Mouse (Mus musculus) T-helper 17 cell (primary cell): ENCODE data around the gene Bmp6.

Source experiments
- in situ Hi-C, 2 experiments: fragments of 300-600 bp; cut with MboI, MseI; formaldehyde crosslinking; loops; 1 replicate in 1 of 2; 2 replicates in 1 of 2; pipeline ENCODE4 v1.15.1; 2025; ENCODE audit warnings: high pct_unique_total_duplicates in 2 of 2

Bmp6 gene

DNA sequence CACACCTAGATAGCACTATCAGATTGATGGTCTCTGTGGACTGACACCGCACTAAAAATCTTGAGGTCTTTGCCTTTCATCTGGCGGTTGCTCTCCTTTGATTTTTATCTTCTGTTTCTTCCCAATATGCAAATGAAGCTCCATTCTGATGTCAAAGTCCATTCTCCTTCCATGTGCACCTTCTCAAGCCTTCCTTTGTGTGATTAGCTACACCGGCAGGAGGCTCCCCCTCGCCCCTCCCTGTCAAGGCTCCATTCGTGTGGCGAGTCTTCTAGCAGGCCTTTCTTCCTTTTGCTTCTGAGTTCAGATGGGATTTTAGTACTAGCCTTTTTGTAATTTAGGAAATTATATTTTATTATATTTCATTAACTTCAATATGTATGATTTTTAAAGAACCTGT is 80.4 kb downstream of the Bmp6 start:
- in situ Hi-C loops: no loop called here

DNA sequence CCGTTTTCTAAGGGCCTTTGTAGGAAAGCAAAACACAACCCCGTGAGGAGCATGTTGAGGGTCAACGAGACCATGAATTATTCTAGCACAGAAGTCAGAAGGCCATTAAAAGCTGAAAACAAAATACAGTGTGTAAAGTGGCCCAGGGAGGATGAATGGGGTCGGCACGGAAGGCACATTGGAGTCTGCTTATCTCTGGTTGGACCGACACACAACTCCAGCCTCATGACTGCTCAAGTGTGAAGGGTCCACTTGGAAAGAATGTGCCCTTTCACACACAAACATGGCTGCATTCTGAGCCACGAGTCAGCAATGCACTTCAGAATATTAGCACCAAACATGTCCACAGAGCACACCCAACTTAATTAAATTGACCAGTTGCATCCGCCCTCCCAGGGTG is 84.8 kb downstream of the Bmp6 start:
- in situ Hi-C loops: loop anchor here in 1 of 2 experiments (10.0 kb wide), 1 partner anchor 1525 kb away; no protein-coding TSS in a partner anchor

- in situ Hi-C loops: loop anchor here in 1 of 2 experiments (10.0 kb wide), 1 partner anchor 1525 kb away; no protein-coding TSS in a partner anchor
Measured at GRCm38 (mm10) chr13:38430075-38430474, 85.2 kb downstream of the Bmp6 start.

DNA sequence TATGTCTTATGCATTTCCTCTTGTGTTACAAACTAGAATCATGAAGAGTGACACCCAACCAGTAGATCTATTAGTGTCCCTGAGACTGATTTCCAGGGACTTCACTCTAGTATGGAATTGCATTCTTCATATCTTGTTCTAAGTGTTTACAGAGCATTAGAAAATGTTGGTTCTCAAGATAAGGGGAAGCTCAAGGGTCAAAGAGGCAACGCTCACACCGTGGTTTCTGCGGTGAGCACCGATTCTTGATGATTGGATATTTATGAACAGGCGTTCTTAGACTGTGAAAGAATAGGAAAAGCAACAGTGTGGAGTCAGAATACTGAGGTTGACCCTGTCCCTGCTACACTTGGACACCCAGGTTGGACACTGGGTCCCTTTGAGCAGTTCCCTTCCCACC is 89.9 kb downstream of the Bmp6 start:
- in situ Hi-C loops: loop anchor here in 1 of 2 experiments (10.0 kb wide), 1 partner anchor 1530 kb away; no protein-coding TSS in a partner anchor

DNA sequence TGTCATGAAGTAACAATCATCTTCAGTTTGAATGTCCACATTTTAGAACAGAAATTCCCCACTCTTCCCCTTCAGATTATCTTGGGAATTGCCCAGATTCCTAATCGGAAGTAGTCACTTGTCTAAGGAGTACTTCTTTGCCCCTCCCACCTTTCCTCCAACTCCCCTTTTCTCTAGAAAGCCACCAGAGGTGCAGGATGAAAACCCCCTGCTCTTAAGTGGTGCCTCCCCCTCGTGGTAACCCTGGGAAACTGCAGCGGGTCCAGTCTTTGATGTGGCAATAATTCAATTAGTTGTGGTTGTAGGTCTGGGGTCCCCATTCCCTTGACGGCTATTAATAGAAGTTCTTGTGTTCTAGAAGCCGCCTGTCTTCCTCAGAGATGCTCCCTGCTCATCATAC is 93.0 kb downstream of the Bmp6 start:
- in situ Hi-C loops: loop anchor here in 1 of 2 experiments (10.0 kb wide), 1 partner anchor 1533 kb away; no protein-coding TSS in a partner anchor

GRCm38 (mm10) chr13:38440240-38440639 is 95.3 kb downstream of the Bmp6 start:
- in situ Hi-C loops: no loop called here

- in situ Hi-C loops: no loop called here
Measured at GRCm38 (mm10) chr13:38448516-38449015, 103.7 kb downstream of the Bmp6 start.

GRCm38 (mm10) chr13:38450051-38450971 is 105.4 kb downstream of the Bmp6 start:
- in situ Hi-C loops: no loop called here

GRCm38 (mm10) chr13:38451446-38451845 is 106.5 kb downstream of the Bmp6 start:
- in situ Hi-C loops: no loop called here

GRCm38 (mm10) chr13:38463410-38463809 is 118.5 kb downstream of the Bmp6 start:
- in situ Hi-C loops: no loop called here

- in situ Hi-C loops: no loop called here
Measured at GRCm38 (mm10) chr13:38470882-38471281, 126.0 kb downstream of the Bmp6 start.

DNA sequence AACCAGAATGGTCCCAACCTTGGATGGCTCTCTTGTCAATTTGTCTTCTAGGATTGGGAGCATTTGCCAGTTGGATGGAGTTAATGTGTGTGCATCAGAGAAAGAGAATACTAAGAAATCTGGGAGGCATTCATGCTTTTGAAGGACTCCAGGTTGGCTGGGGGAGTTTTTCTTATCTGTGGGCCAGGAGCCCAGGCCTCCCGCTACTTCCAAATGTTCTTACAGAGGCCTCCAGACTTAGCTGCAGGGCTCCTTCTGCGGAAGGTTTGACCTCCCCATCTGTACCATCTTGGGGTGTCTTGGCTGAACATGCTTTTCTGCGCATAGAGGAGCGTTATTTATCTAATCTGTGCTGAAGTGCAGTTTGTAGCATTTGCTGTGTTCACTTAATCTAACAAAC is 127.7 kb downstream of the Bmp6 start:
- in situ Hi-C loops: no loop called here

DNA sequence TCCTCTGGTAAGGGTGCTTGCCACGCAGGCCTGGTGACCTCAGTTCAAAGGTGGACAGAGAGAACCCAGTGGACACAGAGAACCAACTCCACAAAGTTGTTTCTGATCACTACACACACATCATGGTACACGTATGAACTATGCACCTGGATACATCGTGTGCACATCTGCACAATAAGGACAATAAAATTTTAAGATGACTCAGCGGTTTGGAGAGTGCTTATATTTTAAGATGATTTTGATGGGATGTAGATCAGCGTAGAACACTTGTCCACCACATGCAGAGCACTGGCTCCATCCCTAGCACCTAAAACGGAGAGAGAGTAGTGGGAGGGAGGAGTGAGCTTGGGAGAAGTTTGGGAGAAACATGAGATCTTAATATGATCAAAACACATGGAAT is 128.6 kb downstream of the Bmp6 start:
- in situ Hi-C loops: no loop called here

DNA sequence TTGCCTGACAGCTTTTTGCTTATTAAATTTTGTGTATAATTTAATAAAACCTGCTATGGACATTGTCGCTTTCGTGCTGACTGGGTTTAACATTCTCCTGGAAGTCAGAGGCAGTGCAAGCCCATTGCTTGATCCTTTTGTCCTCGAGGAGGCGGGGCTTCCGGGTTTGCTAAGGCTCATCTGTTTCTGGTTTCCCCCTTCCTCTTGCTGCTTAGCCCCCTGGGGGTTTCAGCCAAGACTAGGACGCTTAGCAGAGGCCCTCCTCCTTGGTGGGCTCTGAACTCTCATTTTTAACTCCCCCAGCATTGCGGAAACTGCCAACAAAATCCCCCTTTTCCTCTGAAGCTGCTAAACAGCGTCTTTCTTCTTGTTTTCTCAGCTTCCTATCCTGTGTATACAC is 132.0 kb downstream of the Bmp6 start:
- in situ Hi-C loops: no loop called here

GRCm38 (mm10) chr13:38481021-38481420 is 136.1 kb downstream of the Bmp6 start:
- in situ Hi-C loops: no loop called here

- in situ Hi-C loops: no loop called here
Measured at GRCm38 (mm10) chr13:38484701-38485100, 139.8 kb downstream of the Bmp6 start.

DNA sequence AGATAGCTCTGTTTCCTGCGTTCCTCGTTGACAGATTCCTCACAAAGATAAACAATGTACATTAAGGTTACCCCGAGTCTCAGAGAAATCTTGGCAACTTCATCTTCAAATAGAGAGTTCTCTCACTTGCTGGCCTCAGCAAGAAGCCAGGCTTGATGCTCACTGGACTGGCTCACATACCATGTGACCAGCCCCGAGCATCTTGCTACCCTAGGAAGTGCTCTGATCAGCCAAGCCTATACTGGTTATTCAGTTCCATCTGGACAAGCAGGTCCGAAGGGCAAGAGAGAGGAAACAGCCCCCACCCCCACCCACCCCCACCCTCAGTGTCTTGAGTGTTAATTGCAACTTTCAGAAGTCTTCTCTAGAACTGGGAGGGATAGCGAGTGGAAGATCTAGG is 141.9 kb downstream of the Bmp6 start:
- in situ Hi-C loops: no loop called here

DNA sequence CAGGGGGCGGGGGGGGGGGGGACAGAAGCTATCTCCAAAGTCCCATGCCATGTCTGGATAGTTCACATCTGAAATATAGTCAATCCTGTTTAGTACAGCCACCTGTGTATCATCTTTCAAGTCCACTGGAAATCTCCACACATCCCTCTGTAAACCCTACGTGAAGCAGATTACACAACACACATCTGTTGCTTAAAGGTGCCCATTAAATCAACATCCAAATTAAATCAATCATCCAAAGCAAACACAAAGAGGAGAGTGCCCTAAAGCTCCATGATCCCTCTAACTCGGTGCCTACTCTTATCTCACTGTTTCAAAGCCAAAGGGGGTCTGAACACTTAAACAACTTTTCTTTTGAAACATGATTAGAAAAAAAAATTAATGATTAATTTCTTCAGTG is 151.8 kb downstream of the Bmp6 start:
- in situ Hi-C loops: no loop called here

DNA sequence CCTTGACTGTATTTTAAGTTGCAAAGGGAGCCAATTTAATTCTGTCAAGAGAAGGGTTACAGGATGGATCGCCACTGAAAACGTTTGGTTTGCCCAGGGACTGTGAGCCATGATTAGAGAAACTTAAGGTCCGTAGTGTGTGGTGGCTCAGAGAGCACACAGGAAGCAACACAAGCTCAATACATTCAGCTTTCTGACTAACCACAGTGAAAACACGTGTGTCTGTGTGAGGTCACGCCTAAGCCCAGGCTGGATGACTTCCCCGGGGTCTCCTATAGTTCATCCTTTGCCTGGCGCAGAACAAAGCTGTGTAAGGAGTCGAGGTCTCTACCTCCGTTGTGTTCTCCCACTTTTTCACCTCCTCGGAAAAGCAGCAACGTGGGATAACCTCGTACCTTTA is 156.4 kb downstream of the Bmp6 start:
- in situ Hi-C loops: no loop called here

GRCm38 (mm10) chr13:38503137-38503849 is 158.4 kb downstream of the Bmp6 start:
- in situ Hi-C loops: no loop called here

DNA sequence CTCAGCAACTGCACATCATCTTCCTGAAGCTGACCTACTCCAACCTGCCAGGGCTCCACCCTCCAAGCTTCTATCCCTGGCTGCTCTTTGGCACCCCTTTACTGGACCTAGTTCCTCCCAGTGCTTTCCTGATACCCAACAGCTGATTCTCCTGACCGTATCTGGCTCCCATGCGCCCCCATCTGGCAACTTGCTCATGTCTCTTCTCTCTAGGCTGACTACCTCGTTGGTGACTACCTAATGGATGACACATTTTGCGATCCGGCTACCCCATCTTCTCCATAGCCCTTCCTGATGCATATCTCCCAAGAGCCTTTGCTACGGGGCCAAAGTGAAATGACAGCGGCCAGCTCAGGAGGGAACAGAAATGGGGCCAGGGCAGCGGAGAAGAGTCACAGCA is 161.4 kb downstream of the Bmp6 start:
- in situ Hi-C loops: no loop called here

DNA sequence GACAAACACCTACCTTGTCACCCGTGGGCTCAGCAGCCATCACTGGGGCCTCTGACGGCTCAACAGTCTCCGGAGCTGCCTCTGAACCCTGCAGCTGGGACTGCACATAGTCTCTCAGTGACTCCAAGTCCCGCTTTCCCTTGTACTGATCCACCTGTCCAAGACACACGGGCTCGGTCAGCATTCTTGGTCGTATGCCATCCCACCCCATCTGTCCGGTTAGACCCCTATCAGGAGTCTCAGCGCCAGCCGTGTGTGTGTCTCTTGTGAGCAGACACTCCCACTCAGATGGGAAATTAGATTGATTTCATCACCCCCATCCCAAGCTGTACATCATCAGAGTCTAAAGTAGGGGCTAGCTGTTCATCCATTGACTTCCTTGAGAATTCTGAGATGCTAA is 162.0 kb downstream of the Bmp6 start:
- in situ Hi-C loops: no loop called here
